Comparison of ENCODE assay signal across 40 mouse cellular contexts in genomic region chr3:69253096-69253866, GRCm38 (mm10). TPM values are rescaled to one million over a fixed set of nuclear protein-coding genes. Genes with fewer than 3 reads are reported as not detected.
DNase-seq lines count a peak whose midpoint lies in the region; TF ChIP-seq lines count a peak whose summit lies in the region.
"Had no signal": no experiment of that assay in that cellular context is flagged by ENCODE, and none has a peak within 500 bp of the region (broad histone marks: within the 10 kb centered on the region; RNA-seq: fewer than 3 reads in every experiment).

No protein-coding gene starts in this region.

- H3K4me3 ChIP-seq in heart, embryonic 10.5 days: no peak overlapping the region
- H3K4me3 ChIP-seq in testis, adult 2 months (ENCODE audit: control insufficient read depth, low read depth, low read length): peak overlapping the region; percentile 80
- H3K4me3 ChIP-seq: embryonic facial prominence, embryonic 10.5 days; embryonic facial prominence, embryonic 15.5 days; heart, embryonic 12.5 days; hindbrain, embryonic 13.5 days; limb, embryonic 10.5 days; limb, embryonic 15.5 days; liver, embryonic 15.5 days; lung, embryonic 15.5 days; midbrain, embryonic 10.5 days; midbrain, embryonic 15.5 days; neural tube, embryonic 15.5 days; stomach, embryonic 15.5 days had no signal

- H3K27me3 ChIP-seq in heart, embryonic 10.5 days (ENCODE audit: insufficient read depth, poor library complexity, severe bottlenecking): no peaks in the 10 kb centered on the region
- no peaks in the 10 kb centered on the region for H3K27me3 ChIP-seq in testis, adult 2 months (ENCODE audit: control insufficient read depth, insufficient read depth, low read length)
- H3K27me3 ChIP-seq: CH12.LX; embryonic facial prominence, embryonic 15.5 days; heart, embryonic 12.5 days; hindbrain, embryonic 13.5 days; limb, embryonic 15.5 days; liver, embryonic 15.5 days; lung, embryonic 15.5 days; midbrain, embryonic 15.5 days; neural tube, embryonic 15.5 days; stomach, embryonic 15.5 days had no signal

- H3K36me3 ChIP-seq in heart, embryonic 10.5 days: no peaks in the 10 kb centered on the region
- H3K36me3 ChIP-seq in testis, adult 2 months (ENCODE audit: control insufficient read depth, insufficient read depth, low read length): no peaks in the 10 kb centered on the region
- H3K36me3 ChIP-seq: embryonic facial prominence, embryonic 10.5 days; embryonic facial prominence, embryonic 15.5 days; heart, embryonic 12.5 days; hindbrain, embryonic 13.5 days; limb, embryonic 10.5 days; limb, embryonic 15.5 days; liver, embryonic 15.5 days; lung, embryonic 15.5 days; midbrain, embryonic 10.5 days; midbrain, embryonic 15.5 days; neural tube, embryonic 15.5 days; stomach, embryonic 15.5 days had no signal

- H3K4me1 ChIP-seq in heart, embryonic 10.5 days: no peaks in the 10 kb centered on the region
- peaks cover 9% of the 10 kb centered on the region for H3K4me1 ChIP-seq in testis, adult 2 months (ENCODE audit: control insufficient read depth, insufficient read depth, low read length)
- H3K4me1 ChIP-seq: embryonic facial prominence, embryonic 10.5 days; embryonic facial prominence, embryonic 15.5 days; heart, embryonic 12.5 days; hindbrain, embryonic 13.5 days; limb, embryonic 10.5 days; limb, embryonic 15.5 days; liver, embryonic 15.5 days; lung, embryonic 15.5 days; midbrain, embryonic 10.5 days; midbrain, embryonic 15.5 days; neural tube, embryonic 15.5 days; stomach, embryonic 15.5 days had no signal

- 83% methylated on average over 17 of the region's 17 CpGs for WGBS in heart, embryonic 10.5 days

- intact Hi-C loops in left cerebral cortex, postnatal 36 days (cut with DNase I): no loop called here

- H3K9me3 ChIP-seq in heart, embryonic 10.5 days: no peaks in the 10 kb centered on the region
- H3K9me3 ChIP-seq: embryonic facial prominence, embryonic 10.5 days; embryonic facial prominence, embryonic 15.5 days; heart, embryonic 12.5 days; hindbrain, embryonic 13.5 days; limb, embryonic 10.5 days; limb, embryonic 15.5 days; liver, embryonic 15.5 days; lung, embryonic 15.5 days; midbrain, embryonic 10.5 days; midbrain, embryonic 15.5 days; neural tube, embryonic 15.5 days; stomach, embryonic 15.5 days had no signal

- peak; percentile 50; the same call in 1 of the 2 replicates for TF ChIP-seq POLR2A in testis, adult 2 months (IDR thresholded peaks at IDR 0.05; ENCODE audit: control insufficient read depth, low read depth, low read length)

- no peak overlapping the region for H3K27ac ChIP-seq in heart, embryonic 10.5 days
- H3K27ac ChIP-seq in testis, adult 2 months (ENCODE audit: control insufficient read depth, insufficient read depth, low read depth, low read length): no peak overlapping the region
- H3K27ac ChIP-seq: embryonic facial prominence, embryonic 10.5 days; embryonic facial prominence, embryonic 15.5 days; hindbrain, embryonic 13.5 days; limb, embryonic 10.5 days; limb, embryonic 15.5 days; liver, embryonic 15.5 days; lung, embryonic 15.5 days; midbrain, embryonic 10.5 days; midbrain, embryonic 15.5 days; neural tube, embryonic 15.5 days; stomach, embryonic 15.5 days had no signal

- DNase-seq in heart, adult 11 months: peak; percentile 69
- no peak for DNase-seq in heart, embryonic 10.5 days (ENCODE audit: low spot score)
- no peak for DNase-seq in testis, postnatal 10 days (ENCODE audit: low spot score)
- DNase-seq in adipocyte (ENCODE audit: low spot score): peak; percentile 55
- DNase-seq in urinary bladder, adult 18-20 months (ENCODE audit: low spot score in 2 of 2): no peak
- DNase-seq in left cerebral cortex, postnatal 36 days (ENCODE audit: low spot score in 2 of 2): no peak
- DNase-seq: cerebellum, adult 8-10 months; cerebellum, postnatal 25 days; gastrocnemius, postnatal 25 days; heart, postnatal 4 days; kidney, adult 9 months; kidney, postnatal 10 days; layer of hippocampus, postnatal 36 days; retina, postnatal 1 day; right cerebral cortex, postnatal 14 days; thymus, adult 2 months; thymus, postnatal 4 days had no signal

- TF ChIP-seq CTCF in testis, adult 2 months (IDR thresholded peaks at IDR 0.05; ENCODE audit: control insufficient read depth, insufficient read depth, insufficient replicate concordance, low read depth, low read length): no peak

RNA-seq across cellular contexts. Expression of gene Arl14, which starts 31.1 kb away (rescaled TPM):
- polyA plus RNA-seq in heart, embryonic 10.5 days (2016; fragmentation: Nextera tagmentation; extraction: Ambion mirVana): not detected in 2 replicates
- not detected in 2 replicates for polyA plus RNA-seq in testis, adult 2 months (2012; rRNA removed)
- total RNA-seq in left cerebral cortex, postnatal 36 days (2021): not detected
- total RNA-seq: adrenal gland, postnatal 4 days; CH12.LX; ES-E14; gastrocnemius, adult 18-20 months; gastrocnemius, postnatal 25 days; heart, adult 18-20 months; heart, postnatal 4 days; layer of hippocampus, postnatal 36 days; megakaryocyte progenitor cell, adult 5-6 weeks had no signal
- polyA plus RNA-seq: C2C12; embryonic facial prominence, embryonic 10.5 days; forebrain, embryonic 14.5 days; frontal cortex, adult 2 months; heart, embryonic 12.5 days; heart, postnatal 0 days; hindbrain, embryonic 13.5 days; limb, embryonic 10.5 days; limb, embryonic 15.5 days; liver, embryonic 15.5 days; midbrain, embryonic 10.5 days; midbrain, embryonic 15.5 days; neural tube, embryonic 15.5 days; thymus, adult 2 months had no signal

Comparison
In these comparisons a context has a peak if more than half of its experiments do, and no peak if none do; other contexts are left out.
1. DNase-seq: peak in heart, adult 11 months (single experiment) and adipocyte (single experiment); none in heart, embryonic 10.5 days (single experiment), testis, postnatal 10 days (single experiment), urinary bladder, adult 18-20 months (0 of 2) and left cerebral cortex, postnatal 36 days (0 of 2).